Mouse (Mus musculus): ENCODE measurements at regions not wholly inside any gene's neighbourhood (a gene's known extent, or its start where the extent isn't known, plus 50 kb on each side); places are given as distances from the start of the nearest gene placed in this dataset.

DNA sequence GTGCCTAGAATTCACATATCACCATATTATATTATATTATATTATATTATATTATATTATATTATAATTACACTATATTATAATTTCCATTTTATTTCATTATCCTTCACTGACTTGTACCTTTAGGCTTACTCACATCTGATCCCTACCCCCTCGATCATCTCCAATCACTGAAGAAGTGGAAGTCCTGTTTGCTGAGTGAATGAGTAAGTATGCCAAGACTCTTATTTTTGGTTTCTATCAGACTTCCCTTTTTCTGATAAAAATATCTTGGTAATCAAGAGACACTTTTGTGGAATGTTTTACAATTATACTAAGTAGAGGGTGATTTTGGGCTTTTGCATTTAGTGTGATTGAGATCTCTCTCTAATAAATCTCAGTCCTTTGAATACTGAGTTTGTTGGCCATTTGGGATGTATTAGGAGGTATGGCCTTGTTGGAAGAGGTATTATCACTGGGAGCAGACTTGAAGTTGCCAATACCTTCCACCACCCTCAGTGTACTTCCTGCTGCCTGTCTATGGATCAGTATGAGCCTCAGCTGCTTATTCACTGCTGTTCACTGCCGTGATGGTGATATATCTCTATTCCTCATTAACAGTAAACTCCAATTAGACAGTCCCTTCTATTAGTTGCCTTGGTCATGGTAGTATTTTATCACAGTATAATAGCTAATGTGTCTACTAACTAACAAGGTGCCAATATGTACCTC is 665.3 kb downstream of the Adgrl2 start:
- no peak for DNase-seq (ENCODE audit: low spot score)

DNA sequence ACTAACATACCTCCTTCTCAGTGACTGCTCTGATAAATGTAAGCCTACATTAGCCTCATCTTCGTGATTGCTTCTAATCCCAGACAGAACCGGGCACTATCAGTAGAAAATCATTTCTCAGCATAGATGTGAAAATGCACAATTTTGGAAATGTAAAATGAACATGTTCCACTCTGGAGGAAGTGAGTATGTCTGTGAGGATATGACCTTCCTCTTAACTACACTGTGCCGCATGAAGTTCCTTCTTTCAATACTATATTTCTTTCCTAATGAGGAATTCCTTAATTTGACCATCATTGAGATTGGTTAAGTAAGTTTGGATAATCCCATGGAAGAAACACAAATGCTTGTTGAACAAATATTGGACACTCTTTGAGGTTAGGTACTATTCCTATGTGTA is 668.5 kb downstream of the Adgrl2 start:
- no peak for DNase-seq (ENCODE audit: low spot score)

DNA sequence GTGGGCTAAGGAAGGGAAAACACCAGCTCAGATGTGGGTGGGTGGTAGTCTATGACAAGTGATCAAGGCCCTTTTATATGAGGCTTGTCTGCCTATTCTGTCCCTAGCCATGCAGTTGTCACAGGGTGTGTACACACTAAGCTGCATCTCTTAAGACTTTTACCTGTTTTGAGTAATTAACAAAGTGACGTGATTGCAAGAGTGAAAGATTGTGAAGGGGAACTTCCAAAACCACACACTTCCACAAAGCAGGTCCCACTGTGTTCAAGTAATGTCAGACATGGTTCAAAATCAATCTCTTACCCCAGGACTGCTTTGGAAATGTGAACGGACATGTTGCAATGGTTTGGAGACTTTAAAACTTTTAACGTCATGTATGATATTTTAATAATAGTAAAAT is 674.2 kb downstream of the Adgrl2 start:
- DNase-seq (ENCODE audit: low spot score) = no peak

DNA sequence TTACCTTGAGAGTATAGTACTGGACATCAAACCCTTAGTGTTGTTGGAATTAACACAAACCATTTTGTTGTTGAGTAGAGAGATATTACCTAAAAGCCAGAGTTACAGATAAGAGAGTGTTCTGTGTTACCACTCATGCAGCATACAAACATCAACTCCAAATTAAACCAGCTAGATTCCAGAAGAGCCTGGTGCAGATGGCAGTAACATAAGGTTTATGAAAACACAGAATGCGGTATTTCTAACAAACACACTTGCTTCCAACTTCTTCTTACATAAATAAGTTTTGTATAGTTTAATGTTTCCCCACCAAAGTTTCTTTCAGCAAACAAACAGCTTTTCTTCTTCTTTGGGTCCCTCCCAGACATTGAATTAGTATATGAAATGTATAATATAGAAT is 675.1 kb downstream of the Adgrl2 start:
- DNase-seq (ENCODE audit: low spot score) = peak; percentile 4

DNA sequence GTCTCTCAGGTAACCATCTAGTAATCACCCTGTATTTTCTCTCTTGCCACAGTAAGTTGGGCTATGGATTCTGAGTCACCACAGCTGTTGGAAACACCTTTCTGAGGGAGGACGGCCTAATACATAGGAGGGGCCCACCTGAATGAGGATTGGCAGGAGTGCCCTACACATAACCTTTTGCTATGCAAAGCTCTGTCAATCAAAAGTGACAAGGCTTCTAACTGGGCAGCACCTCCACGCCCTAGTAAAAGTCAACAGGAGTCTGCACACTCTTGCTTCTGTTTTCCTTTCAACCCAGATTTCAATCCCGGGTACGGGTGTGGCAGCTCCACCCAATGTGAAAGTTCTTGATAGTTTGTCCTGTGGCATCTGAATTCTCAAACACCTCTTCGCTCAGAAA is 694.8 kb downstream of the Adgrl2 start:
- DNase-seq (ENCODE audit: low spot score) = no peak

DNA sequence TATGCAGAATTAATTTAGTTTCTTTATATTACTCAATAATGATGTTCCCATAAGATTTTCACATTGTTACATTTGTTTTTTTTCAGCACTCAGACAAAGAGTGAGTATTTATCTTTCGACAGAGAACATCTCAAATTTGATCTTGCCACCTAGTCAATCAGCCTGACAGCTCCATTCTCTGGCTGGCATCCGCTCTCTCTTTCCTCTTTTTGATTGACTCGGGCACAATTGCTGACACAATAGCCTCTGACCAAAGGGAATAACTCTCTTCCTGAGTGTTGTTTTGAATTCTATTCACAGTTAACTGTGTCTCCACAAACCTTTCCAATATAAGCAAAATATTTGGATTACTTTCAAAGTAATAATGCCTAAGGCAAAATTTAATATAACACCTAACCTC is 711.4 kb downstream of the Adgrl2 start:
- no peak for DNase-seq (ENCODE audit: low spot score)

DNA sequence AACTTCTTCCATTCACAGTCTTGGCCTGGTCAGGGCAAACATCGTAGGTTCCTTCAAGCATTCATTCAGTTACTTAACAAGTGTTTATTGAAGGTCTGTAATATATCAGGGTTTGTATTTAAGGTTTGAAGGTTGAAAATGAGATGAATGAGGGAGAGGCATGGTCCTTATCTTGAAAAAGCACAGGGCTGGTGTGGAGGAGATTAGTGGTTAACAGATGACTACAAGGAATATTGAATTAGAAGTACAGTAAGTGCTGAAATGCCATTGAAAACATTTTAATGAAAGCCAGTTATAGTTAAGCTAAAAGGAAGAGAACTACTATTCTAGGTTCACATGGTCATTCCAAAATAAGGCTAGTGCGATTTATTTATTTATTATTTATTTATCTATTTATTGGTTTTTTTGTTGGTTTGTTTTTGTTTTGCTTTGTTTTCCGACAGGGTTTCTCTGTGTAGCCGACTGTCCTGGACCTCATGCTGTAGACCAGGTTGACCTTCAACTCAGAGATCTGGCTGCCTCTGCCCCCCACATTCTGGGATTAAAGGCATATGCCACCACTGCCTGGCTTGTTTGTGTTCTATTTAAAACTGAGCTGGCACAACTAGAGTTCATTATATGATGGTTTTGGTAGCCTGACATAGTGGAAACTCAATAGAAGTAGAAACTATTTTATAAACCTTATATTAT is 718.1 kb downstream of the Adgrl2 start:
- no peak for DNase-seq (ENCODE audit: low spot score)

DNA sequence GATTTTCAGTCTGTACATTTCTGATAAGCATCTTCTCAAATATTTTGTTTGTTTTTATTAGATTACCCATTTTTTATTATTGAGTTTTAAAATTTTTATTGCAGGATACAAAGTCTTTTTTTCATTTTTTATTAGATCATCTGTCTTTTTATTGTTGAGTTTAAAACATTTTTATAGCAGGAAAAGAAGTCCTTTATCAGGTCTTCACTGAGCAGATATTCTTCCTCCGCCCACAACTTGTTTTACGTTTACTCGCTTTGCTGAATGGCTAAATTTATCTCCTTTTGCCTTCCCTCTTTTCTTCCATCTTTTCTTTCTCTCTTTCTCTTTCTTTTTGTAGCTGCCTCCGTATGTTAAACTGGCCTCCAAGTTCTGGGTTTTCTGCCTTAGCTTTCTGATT is 721.5 kb downstream of the Adgrl2 start:
- no peak for DNase-seq (ENCODE audit: low spot score)

DNA sequence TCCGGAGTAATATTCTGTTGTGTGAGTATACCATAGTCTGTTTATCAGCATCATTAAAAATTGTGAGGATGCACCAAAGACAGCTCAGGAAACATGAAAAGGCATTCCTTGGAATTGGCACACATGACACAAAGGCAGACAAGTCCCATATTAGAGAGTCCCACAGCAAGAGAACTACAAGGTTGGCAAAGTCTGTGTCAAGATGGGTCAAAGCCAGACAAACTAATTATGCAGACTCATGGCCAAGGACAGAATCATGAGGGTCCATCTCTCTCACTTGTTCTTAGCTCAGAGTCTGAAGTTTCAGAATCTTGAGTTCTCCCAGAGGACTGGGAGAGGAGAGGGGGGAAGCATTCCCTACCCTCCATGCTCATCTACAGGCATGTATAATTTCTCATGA is 731.1 kb downstream of the Adgrl2 start:
- no peak for DNase-seq (ENCODE audit: low spot score)

DNA sequence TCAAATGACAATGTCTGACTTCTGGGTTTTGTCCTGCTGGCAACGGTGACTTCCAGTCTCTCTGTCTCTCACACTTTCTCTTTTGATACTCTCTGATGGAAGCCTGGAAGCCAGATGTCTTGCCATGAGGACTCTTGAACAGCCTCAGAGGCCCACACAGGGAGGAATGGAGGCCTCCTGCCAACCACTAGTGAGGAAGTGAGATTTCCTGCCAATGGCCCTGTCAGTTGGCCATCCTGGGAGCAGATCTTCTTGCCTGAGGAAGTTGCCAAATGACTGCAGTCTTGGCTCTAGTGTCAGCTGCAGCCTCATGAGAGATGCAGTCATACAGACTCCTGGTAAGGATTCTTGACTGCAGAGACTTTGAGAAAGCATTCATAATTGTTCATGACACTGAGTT is 741.7 kb downstream of the Adgrl2 start:
- peak; percentile 6 for DNase-seq (ENCODE audit: low spot score)

DNA sequence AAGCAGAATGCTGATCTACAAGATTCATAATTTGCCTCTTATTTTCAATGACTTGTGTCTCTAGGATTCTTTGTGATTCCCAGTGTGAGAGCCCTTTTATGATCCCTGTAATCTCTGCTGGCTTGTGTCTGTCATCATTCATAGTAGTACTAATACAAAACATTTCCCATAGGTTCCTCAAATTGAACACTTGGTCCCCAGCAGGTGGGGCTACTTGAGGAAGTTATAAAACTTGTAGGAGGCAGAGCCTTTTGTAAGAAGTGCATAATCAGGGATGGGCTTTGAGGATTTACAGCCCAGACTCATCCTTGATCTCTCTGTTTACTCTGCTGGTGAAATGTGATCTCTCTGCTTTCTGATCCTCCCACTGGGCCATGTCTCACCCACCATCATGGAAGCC is 743.6 kb downstream of the Adgrl2 start:
- no peak for DNase-seq (ENCODE audit: low spot score)

DNA sequence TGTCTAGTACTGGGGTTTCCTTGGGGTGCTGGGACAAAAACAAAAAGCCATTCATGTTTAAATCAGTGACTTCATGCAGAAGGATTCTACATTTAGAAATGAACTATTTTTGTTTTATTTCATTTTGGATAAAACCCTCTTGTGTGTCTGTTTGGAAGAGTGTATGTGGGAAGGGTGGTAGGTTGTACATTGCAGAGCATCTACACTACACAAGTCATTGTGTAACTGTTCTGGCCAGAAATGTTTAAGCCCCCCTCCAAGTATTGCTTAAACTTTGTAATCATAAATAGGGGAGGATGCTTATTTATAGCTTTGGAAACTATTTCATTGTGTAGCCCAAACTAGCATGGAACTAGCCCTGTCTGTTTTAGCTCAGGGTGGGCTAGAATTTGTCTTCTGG is 752.3 kb downstream of the Adgrl2 start:
- no peak for DNase-seq (ENCODE audit: low spot score)

DNA sequence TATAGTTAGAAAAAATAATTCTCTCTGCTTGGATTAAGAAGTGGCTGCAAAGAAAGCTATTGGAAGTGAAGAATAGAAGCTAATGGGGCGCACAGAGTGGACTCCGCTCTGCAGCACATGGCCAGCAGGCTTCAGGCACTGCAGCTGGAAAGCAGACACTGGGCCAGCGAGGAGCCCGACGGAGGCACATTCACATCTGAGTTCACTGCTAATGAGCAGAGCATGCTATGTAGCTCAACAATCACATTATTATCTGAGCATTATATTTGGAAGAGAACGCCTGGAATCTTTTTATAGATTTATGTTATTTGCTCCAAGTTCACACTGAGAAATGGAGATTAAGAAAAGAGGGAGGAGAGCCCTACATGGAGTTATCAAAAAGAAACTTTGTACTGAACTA is 752.8 kb downstream of the Adgrl2 start:
- no peak for DNase-seq (ENCODE audit: low spot score)

DNA sequence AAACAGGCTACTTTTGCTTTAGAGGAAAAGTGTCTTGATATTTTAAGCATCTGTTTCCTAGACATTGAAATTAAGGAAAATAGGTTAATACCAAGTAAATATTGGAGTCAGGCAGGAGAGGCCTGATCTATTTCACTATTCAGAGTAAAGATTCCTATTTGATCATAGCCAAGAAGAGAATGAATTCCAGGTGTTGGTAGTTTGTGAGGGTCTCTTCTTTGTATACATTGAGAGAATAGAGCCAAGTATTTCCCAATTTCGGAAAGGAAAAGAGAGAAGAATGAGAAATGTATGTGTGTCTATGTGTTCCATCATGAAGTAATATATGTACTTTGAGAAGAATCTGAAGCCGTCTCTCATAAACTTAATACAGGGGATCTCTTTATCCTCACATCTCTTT is 756.7 kb downstream of the Adgrl2 start:
- no peak for DNase-seq (ENCODE audit: low spot score)

DNA sequence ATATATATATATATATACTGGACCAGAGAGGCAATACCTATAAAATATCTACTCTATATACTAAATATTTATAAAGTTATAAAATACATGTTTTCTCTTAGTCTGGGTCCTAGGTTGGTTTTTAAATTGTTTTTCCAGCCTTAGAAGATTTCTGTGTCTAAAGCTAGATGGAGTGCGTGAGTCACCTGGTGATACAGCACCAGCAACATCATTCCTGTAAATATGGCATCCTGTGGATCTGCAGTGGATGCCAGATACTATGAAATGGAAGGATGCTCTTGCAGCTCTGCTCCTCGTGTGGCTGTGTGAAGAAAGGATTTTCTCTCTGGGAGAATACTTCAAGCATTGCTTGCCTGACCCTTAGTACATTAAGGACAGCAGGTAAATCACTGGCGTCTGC is 761.2 kb downstream of the Adgrl2 start:
- DNase-seq (ENCODE audit: low spot score) = no peak

DNA sequence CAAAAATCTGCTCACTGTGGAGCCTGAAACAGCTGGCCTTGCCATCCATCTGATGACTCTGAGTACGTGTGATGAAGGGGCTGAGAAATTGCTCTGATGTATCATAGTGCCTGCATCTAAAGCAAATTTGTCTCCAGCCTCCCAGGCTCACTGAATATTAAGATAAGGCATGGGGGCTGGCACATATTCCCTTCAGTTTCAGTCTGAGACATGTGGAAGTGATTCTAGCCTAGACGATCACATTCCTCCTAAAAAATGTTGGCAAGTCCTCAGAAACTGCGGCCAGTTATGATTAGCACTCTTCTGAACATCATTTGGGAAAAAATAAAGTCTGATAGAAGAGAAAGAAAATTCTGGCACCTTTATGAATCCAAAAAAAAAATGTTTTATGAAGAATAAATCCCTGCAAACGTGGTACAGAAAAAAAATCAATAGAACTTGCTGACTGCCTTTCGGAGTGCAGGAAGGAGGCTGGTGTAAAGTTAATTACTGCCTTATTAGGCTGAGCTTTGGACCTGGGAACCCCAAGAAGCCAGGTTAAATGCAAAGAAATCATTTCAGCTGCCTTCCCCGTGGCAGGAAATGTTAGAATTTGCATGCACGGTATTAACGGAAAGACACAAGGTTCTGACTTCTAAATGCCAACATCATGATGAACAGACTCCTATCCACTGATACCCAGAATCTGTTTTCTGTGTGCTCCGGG is 762.2 kb downstream of the Adgrl2 start:
- DNase-seq (ENCODE audit: low spot score) = no peak

DNA sequence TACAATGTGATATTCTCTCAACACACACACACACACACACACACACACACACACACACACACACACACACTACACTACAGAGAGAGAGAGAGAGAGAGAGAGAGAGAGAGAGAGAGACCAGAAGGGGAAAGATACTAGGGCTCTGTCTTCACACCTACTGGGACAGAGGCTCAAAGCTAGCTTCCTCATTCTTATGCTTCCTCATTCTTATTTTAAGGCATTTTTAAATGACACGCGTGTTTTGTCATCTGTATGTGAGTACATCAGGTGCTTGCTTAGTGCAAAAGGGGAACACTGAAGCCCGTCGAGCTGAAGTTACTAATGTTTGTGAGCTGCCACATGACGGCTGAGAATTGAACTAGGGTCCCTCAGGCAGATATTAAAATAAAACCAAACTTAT is 769.5 kb downstream of the Adgrl2 start:
- DNase-seq (ENCODE audit: low spot score) = no peak

DNA sequence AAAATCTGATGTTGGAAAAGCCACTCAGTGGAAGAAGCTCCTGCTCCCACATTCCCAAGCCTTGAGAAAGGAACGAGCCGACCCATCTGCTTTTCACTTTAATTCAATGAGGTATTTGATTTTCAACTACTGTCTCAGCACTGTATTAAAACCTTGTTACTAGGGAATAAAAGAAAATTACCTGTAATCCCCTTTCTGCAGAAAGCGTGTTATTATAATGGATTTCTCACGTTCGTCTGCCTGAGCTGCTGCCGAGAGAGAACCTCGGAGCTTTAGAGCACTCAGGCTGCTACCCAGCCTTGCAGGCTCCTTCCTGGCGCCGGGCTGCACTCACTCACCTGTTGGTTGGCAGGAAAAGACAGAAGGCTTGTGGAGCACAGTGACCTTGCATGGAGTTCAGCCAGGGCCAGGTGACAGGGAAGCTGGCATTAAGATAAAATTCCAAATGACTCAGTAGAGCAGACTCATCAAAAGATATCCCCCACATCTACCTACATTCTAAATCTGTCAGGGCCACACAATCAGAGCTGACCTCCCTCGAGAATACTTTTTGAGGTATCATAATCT is 770.2 kb downstream of the Adgrl2 start:
- no peak for DNase-seq (ENCODE audit: low spot score)

DNA sequence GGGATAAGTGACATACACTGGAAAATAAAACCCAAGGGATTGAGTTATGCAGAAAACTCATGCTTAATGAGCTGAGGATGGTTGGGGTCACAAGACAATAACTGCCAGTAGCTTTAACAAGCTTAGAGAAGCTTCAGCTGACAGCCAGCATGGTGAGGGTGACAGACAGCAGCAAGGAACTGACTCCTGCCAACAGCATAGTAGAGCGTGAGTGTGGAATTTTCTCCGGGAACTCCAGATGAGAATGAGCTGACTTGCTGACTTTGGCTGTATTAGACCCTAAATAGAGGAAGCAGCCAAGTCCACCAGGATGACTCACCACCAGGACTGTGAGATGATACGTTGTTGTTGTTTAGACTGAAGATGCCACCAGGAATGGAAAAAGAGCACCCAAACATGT is 788.2 kb downstream of the Adgrl2 start:
- no peak for DNase-seq (ENCODE audit: low spot score)

DNA sequence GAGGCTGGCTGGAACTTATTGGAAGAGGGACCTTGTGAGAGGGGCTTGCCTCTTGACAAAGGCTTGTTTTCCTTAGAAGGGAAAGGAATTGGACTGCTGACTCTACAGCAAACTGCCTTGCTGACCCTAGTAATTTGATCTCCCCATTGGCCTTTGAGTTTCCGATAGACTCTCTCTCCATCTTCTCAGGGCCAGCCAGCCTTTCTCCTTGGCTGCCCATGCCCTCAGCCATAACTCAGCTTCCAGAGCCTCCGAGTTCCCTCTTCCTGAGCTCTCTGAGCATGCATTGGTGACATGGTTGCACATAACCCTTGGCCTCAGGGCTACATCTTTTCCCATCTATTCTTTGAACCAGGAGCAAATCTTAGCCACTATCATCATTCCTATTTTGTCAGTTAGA is 803.7 kb downstream of the Adgrl2 start:
- DNase-seq (ENCODE audit: low spot score) = no peak

DNA sequence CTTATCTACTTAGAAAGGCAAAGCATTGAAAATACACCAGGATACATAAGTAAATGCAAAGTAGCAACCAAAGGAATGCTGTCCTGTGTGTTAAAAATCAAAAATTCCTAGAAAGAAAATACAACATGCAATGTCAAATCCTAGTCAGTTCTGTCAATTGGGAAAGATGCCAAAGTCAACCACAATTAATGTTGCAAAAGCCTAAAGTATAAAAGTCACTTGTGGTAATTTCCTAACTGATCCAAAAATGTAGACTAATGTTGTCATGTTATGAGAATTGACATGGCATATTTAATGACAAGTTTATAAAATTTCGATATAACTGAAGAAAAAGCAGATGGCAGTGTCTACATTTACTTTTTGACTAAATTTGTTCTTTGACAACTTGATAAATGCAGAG is 822.8 kb downstream of the Adgrl2 start:
- no peak for DNase-seq (ENCODE audit: low spot score)

DNA sequence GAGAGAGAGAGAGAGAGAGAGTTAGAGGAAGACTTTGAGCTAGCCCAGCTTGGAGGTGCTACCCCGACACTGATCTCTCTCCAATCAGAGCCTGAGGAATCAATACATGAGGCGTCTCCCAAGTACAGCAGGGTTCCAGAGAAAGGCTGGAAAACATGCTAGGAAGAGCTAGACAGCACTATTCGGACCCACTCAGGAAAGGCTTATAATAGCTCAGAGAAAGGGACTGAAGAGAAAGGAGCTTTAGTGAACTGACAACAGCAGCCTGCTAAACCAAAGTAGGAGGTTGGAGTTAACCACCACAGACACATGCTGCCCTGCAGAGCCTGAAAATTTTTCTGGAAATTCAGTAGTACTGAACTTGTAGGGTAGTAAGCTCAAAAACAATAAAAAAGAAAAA is 831.3 kb downstream of the Adgrl2 start:
- DNase-seq (ENCODE audit: low spot score) = no peak

DNA sequence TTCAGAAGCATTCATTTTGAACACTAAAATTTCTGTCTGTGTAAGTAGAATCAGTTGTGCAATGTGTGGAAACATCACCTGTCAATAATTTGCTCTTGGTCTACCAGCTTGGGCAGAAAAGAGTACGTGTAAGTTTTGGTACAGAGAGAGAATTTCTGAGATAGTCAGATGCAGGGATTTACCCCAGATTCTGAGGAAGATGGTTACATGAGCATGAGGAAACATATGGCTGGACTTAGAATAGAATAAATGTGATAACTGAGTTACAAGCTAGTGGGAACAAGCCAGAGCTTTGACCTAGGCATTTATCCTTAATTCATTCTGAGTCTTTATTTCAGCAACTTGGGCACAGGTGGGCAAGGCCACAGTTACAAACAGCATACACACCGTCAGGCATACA is 831.8 kb downstream of the Adgrl2 start:
- no peak for DNase-seq (ENCODE audit: low spot score)

Data from layer of hippocampus, adult 11-12 months (tissue).